Mouse (Mus musculus): Measurements from ENCODE around the gene Minos1.

The Minos1 gene

GRCm38 (mm10) chr4:139095406-139095805, 35.5 kb downstream of the Minos1 start:
- DNase-seq (ENCODE audit: low read depth, low spot score) = no peak

DNA sequence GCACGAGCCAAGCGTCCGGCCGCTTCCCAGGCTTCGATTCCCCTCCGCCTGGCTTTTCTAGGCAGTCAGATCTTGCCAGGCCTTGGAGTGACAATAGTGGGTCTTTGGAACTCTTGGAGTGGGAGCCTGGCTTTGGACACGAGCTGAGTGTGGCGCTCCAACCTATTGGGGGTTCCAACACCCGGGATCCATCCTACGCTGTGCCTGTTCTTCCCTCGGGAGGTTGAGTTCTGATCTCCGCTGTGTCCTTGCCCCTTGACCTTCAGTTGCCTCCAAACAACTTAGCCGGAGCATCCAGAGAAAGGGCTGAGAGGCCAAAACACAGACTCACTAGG, 37.8 kb downstream of the Minos1 start:
- no peak for DNase-seq (ENCODE audit: low read depth, low spot score)

- no peak for DNase-seq (ENCODE audit: low read depth, low spot score)
Observed at GRCm38 (mm10) chr4:139092356-139093195, 38.3 kb downstream of the Minos1 start, which contains the start of gene Nbl1. TSS of gene Nbl1 (minus strand) at chr4:139092993.

GRCm38 (mm10) chr4:139091478-139092355, 39.2 kb downstream of the Minos1 start:
- DNase-seq (ENCODE audit: low read depth, low spot score) = no peak

DNA sequence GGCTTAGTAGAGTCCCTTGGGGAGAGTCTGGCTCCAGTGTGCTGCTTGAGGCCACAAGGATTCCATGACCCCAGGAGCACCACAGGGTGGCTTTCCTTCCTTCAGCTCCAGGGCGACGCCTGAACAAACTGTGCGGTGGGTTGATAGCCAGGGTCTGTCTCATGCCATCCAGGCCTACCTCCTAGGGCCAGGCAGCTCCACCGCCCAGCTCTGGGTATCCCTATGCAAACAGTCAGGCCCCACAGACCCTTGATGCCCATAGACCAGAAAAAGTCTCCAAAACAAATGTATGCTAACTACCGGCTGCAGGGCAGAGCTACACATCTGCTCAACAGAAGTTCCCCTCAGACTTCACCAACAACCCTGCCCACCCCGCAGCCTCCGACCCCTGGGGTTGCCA, 39.8 kb downstream of the Minos1 start:
- DNase-seq (ENCODE audit: low read depth, low spot score) = no peak

GRCm38 (mm10) chr4:139090303-139090940, 40.5 kb downstream of the Minos1 start:
- DNase-seq (ENCODE audit: low read depth, low spot score) = no peak

DNA sequence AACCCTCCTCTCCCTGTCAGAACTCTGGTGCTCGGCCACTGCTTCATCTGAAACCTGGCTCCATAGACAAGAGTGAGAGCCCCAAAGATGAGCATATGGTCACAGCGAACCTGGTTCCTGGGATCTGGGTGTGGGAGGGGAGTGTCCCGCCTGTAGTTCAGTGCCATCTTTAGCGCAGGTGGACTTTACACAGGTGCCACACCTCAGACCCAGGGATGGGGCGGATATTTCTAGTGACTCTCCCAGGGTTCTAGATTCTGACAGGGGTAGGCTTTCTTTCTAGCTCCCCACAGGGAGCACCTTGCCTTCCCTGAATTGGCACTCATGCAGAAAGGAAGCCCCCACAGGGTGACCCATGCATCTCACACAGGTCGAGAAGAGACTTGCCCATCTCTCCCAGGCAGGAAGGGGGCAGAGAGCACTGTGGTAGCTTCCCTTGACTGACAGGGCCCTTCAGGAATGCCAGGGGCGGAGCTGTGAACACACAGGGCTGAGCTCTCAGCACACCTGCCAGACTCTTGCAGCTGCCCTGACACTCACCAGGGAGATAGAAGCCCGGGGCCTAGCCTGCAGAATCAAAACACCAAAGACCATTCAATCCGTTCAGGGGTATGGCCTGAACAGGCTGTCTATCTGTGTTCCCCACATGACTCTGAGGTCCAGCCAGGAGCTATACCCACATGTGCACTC, 41.8 kb downstream of the Minos1 start:
- no peak for DNase-seq (ENCODE audit: low read depth, low spot score)

GRCm38 (mm10) chr4:139086984-139087383, 43.9 kb downstream of the Minos1 start:
- peak; percentile 61 for DNase-seq (ENCODE audit: low read depth, low spot score)

DNA sequence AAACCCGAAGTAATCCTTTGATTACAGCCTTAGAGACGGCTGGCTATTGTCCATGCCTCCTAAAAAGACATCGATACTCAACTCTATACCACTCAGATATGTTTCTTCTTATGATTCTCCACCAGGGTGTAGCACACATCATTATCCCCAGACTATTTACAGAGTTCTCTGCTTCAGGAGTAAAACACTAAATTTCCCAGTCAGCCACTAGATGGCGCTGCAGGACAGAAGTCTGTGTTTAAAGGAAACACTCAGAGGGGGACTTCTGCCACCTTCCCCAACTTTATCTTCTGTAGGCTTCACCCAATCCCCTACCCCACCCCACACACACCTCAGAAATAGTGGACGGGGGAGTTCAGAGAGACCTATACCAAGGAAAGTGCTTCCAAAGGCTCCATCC, 44.9 kb downstream of the Minos1 start:
- DNase-seq (ENCODE audit: low read depth, low spot score) = peak; percentile 81

GRCm38 (mm10) chr4:139085337-139085736, 45.6 kb downstream of the Minos1 start:
- no peak for DNase-seq (ENCODE audit: low read depth, low spot score)

DNA sequence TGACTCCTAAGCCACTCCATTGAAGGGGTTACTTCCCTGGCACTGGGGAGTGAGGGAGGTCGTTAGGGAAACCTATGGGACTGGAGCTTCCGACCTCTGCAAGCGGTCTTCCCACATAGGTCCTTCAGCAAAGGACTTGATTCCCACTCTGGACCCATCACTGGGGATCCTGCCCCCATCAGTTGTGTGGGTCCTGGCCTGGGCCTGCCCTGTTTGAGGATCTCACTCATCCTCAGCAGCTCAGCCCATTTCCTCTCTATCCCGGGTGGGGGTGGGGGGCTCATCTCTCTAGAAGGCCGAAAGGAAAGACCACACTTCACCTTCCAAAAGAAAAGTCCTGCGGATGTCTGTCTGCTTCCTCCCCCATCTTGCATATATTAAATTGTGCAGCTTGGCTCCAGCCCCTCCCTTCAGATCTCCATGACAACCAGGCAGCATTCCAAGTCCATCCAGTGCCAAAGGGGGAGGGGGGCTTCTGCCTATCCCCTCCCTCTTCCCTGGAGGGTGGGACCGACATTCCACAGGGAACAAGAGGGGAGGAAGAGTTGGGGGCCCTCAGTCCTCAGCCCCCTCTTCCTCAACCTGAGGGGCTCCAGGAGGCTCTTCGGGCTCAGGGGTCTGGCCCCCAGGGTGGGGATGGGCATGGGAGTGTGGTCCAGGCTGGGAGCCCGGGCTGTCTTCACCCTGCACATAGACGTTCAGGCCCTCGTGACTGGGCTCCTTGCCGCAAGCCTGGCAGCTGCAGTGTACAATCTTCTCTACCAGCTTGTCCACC, 47.9 kb downstream of the Minos1 start:
- DNase-seq (ENCODE audit: low read depth, low spot score) = no peak

GRCm38 (mm10) chr4:139081270-139081931, 49.5 kb downstream of the Minos1 start:
- no peak for DNase-seq (ENCODE audit: low read depth, low spot score)

- no peak for DNase-seq (ENCODE audit: low read depth, low spot score)
Observed at GRCm38 (mm10) chr4:139080259-139080658, 50.7 kb downstream of the Minos1 start.

DNA sequence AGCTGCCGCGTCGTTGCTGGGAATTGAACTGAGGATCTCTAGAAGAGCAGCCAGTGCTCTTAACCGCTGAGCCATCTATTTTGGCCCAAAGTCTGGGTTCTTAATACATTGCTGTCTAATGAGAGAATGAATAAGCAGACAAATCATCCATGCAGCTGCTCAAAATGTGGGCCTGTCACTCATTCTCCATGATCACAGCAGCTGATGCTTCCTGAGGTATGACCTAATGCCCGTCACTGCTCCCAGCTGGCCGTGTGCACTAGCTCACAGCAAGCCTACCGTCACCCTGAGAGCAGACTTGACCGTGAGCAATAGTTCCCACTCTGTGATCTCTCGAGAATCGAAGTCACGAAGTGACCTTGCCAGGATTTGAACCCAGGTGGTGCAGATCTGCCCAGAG, 51.5 kb downstream of the Minos1 start:
- DNase-seq (ENCODE audit: low read depth, low spot score) = no peak

DNA sequence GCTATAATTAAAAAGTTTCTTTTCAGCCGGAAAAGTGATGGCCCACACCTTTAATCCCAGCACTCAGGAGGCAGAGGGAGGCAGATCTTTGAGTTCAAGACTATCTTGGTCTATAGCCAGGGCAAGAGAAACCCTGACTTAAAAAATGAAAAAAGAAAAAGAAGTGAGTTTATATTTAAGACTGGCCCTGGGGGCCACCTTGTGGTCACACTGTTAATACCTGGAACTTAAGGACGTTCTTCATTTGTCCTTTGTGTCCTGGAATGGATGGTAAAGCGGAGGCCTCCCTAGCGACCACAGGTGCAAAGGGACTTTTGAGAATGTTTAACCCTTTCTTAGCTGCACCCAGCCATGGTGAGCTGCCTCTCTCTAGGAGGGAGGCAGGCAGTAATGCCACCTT, 52.2 kb downstream of the Minos1 start:
- DNase-seq (ENCODE audit: low read depth, low spot score) = no peak

DNA sequence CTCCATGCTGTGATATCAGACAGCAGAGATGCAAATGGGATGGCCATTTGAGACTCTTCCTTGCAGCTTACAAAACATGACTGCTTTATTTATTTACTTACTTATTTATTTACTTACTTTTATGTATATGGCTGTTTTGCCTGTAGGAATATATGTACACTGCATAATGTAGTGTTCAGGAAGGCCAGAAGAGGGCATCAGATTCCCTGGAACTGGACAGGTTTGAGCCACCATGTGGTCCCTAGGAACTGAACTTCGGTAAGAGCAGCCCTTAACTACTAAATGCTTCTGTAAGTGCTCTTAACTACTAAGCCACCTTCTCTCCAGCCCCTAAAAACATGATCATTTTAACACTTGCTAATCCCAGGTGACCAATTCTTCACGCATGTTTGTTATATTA, 52.6 kb downstream of the Minos1 start:
- DNase-seq (ENCODE audit: low read depth, low spot score) = no peak

DNA sequence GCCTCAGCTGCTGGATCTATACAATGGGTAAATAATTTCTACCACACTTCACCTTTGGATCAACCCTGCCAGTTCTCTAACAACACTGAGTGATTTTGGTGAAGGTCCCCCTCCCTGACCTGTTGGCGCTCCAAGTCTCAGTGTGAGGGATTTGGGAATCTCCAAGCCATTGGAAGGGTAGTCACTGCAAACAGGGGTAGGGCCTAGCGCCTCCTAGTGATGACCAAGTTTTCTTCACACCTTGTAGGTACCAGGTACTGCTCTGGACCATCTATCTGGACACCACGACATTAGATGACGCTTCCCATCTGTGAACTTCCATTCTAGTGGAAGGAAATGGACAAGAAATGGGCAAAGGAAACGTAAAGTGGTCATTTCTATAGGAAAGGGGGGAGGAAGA, 55.0 kb downstream of the Minos1 start:
- DNase-seq (ENCODE audit: low read depth, low spot score) = no peak

GRCm38 (mm10) chr4:139075041-139075711, 55.7 kb downstream of the Minos1 start, which contains the start of gene Htr6:
TSS of gene Htr6 (minus strand) at chr4:139075570.
- DNase-seq (ENCODE audit: low read depth, low spot score) = no peak

DNA sequence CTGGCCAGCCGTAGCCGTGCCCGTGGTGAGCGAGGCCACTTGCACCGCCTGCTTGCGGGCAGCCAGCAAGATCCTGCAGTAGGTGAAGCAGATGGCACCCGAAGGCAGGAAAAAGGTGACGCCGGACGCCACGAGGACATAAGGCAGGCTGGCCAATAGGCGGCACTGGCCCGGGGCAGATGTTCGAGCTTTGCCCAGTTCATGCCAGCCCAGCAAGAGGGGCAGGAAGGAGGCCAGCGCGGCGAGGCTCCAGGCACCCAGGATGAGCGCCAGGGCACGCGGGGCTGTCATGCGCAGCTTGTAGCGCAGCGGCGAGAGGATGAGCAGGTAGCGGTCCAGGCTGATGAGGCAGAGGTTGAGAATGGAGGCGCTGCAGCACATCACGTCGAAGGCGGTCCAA, 56.9 kb downstream of the Minos1 start:
- no peak for DNase-seq (ENCODE audit: low read depth, low spot score)

DNA sequence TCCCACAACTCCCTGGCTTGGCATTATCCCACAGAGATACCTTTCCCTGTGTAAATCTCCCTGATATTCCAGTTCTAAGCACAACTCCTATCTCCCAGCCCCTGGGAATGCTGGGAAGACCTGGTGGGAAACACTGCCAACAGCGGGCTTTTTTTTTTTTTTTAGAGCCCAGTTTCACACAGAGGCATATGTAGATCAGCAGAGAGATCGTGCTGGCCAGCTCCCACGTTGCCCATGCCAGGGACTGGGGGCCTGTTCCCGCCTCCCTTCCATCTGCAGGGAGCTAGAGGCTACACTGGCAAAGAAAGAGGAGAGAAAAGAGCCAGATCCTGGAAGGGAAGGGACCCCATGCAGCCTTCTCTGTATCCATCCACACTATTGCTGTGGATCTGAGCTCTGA, 62.6 kb downstream of the Minos1 start:
- no peak for DNase-seq (ENCODE audit: low read depth, low spot score)

Measured in CD4-positive helper T cell, adult 2 months (primary cell).